Mouse (Mus musculus) stomach, postnatal 0 days (tissue): ENCODE measurements around the gene Muc16. TPM values are rescaled to one million over a fixed set of nuclear protein-coding genes. Genes with fewer than 3 reads are reported as not detected.

ENCODE experiments used
- ATAC-seq: fragments of 200-750 bp; cut with Nextera tagmentation; 2 replicates; pipeline ENCODE4 v1.8.0; 2017; ENCODE audit not compliant: low FRiP score, low TSS enrichment
- DNase-seq: peaks from one replicate; pipeline ENCODE4 v3.0.0-alpha.2; 2016; ENCODE audit warnings: low spot score
- H3K27ac ChIP-seq: fragments of 300-500 bp; sonication (generic); replicated peaks from 2 replicates; pipeline ENCODE4 v1.5.1; 2014; ENCODE audit warnings: mild to moderate bottlenecking, control low read depth
- H3K27me3 ChIP-seq: fragments of 300-500 bp; sonication (generic); 2 replicates; pipeline ENCODE4 v1.6.1; 2014; ENCODE audit warnings: low read length; ENCODE audit not compliant: control insufficient read depth, insufficient read depth
- H3K36me3 ChIP-seq: fragments of 300-500 bp; sonication (generic); 2 replicates; pipeline ENCODE4 v1.6.1; 2014; ENCODE audit warnings: low read length, mixed read lengths; ENCODE audit not compliant: control insufficient read depth, insufficient read depth
- H3K4me1 ChIP-seq: fragments of 300-500 bp; sonication (generic); replicated peaks from 2 replicates; pipeline ENCODE4 v1.6.1; 2014; ENCODE audit warnings: antibody characterized with exemption; ENCODE audit not compliant: control insufficient read depth, insufficient read depth
- H3K4me2 ChIP-seq: fragments of 300-500 bp; sonication (generic); replicated peaks from 2 replicates; pipeline ENCODE4 v1.6.1; 2014; ENCODE audit warnings: low read depth, mild to moderate bottlenecking, control low read depth, moderate library complexity
- H3K4me3 ChIP-seq: fragments of 300-500 bp; sonication (generic); 2 replicates; pipeline ENCODE4 v1.5.1; 2014; ENCODE audit warnings: low read depth, low read length, control low read depth
- H3K9ac ChIP-seq: fragments of 300-500 bp; sonication (generic); 2 replicates; pipeline ENCODE4 v1.6.1; 2014; ENCODE audit warnings: mild to moderate bottlenecking, low read length, control low read depth, mixed read lengths
- H3K9me3 ChIP-seq: fragments of 300-500 bp; sonication (generic); 2 replicates; pipeline ENCODE4 v1.6.1; 2016; ENCODE audit warnings: low read length; ENCODE audit not compliant: control insufficient read depth
- CTCF ChIP-seq: IDR thresholded peaks from 2 replicates; pipeline ENCODE4 v1.5.1; 2016; ENCODE audit warnings: antibody characterized with exemption, low read depth, mild to moderate bottlenecking, moderate library complexity
- EP300 ChIP-seq: optimal IDR thresholded peaks from 2 replicates; pipeline ENCODE3; 2016; ENCODE audit warnings: antibody characterized with exemption
- WGBS: fragments of 180-500 bp; shearing (Covaris S2); extraction: QIAGEN DNeasy Blood & Tissue Kit; methylation state at CpG from one replicate; pipeline ENCODE4 v1.1.7; 2014; 5-methylcytosine and 5-hydroxymethylcytosine counted together
- polyA plus RNA-seq: library from polyadenylated mRNA; unstranded; fragments of >200 nt; fragmentation: Nextera tagmentation; extraction: Ambion mirVana; gene quantifications from 2 replicates; pipeline ENCODE4 v1.2.1, GENCODE M21; 2015

Gene Muc16
- 2.5 TPM in 2 replicates for polyA plus RNA-seq

- Histone ChIP-seq H3K9ac (no peak within 1 kb of the TSS), H3K4me1 (no peaks in the 10 kb centered on the region), H3K4me2 (no peak within 1 kb of the TSS), H3K9me3 (no peaks in the 10 kb centered on the region), H3K36me3 (no peaks in the 10 kb centered on the region), H3K27me3 (no peaks in the 10 kb centered on the region), H3K4me3 (no peak within 1 kb of the TSS), H3K27ac (no peak within 1 kb of the TSS)
- ATAC-seq, result peak; percentile 60; the same call in 1 of the 2 replicates
- DNase-seq, result no peak
- WGBS, result 74% methylated on average over 4 of the region's 4 CpGs
- TF ChIP-seq CTCF, result no peak
These were observed at the start of gene Muc16 for GRCm38 (mm10) chr9:18674480-18675154. TSS of gene Muc16 (minus strand) at chr9:18674530.

GRCm38 (mm10) chr9:18722712-18723099 is 48.4 kb upstream of the Muc16 start:
- H3K4me1 ChIP-seq, result no peaks in the 10 kb centered on the region
- TF ChIP-seq CTCF (no peak), EP300 (no peak)
- no peaks in the 10 kb centered on the region for H3K27me3 ChIP-seq
- no peak overlapping the region for H3K4me3 ChIP-seq
- H3K27ac ChIP-seq, result no peak overlapping the region
- H3K4me2 ChIP-seq, result no peak overlapping the region
- H3K9ac ChIP-seq, result no peak overlapping the region
- no peaks in the 10 kb centered on the region for H3K36me3 ChIP-seq
- ATAC-seq (no peak), DNase-seq (no peak)
- 33% methylated on average over 4 of the region's 4 CpGs for WGBS
- H3K9me3 ChIP-seq, result no peaks in the 10 kb centered on the region

DNA sequence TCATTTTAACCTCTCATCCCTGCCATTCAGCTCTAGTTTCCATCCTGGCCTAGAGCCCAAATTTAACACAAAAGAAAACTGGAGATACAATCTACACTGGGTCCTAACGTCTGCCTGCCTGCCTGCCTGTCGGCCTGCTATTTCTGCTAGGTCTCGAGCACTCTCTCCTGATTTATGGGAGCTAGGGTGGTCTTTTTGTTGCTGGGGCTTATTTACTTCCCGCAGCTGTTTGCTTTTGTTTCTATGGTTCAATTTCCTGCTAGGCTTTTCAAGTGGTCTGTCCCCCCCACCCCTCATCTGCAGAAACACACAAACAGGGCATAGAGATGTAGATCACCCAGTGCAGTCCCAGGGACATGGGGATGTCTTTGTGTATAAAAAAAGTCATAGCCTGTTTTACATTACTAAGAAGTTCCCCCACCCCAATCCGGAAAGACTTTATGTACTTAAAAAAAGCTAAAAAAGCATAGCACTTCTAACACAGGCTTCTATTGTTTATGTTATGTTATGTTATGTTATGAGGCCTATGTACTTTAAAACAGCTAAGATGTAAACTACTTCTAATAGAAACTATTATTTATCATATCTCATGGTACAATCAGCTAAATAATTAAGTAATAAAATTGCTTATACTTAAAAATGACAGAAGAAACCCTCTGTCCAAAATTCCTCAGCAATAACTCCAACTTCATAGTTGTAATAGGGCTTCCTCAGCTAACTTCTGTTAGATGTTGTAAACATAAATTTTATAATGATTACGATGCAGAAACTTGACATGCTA is 47.8 kb upstream of the Muc16 start:
- no peak for TF ChIP-seq EP300
- no peak for TF ChIP-seq CTCF
- H3K4me1 ChIP-seq, result no peaks in the 10 kb centered on the region
- no peaks in the 10 kb centered on the region for H3K27me3 ChIP-seq
- no peak overlapping the region for H3K27ac ChIP-seq
- no peak overlapping the region for H3K9ac ChIP-seq
- DNase-seq (no peak), ATAC-seq (no peak)
- WGBS, result 24% methylated on average over 6 of the region's 6 CpGs
- no peaks in the 10 kb centered on the region for H3K36me3 ChIP-seq
- no peak overlapping the region for H3K4me3 ChIP-seq
- H3K4me2 ChIP-seq, result no peak overlapping the region
- H3K9me3 ChIP-seq, result no peaks in the 10 kb centered on the region

DNA sequence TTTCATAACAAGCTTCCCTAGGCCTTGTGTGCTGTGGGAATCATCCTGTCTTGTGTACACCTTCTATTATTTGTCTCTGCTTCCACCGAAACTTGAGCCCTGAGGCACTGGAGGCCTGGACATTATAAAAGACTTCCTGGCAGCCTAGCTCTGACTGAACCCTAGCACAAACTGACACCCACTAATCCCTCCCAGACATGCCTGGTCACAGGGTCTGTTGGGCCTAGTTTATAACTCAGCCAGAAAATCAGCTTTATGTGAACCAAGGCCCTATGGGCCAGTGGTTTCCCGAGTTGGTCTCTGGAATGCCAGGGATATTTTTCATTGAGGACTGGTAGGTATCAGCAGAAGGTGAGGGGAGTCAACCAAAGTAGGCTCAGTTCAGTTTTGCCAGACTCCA is 46.7 kb upstream of the Muc16 start:
- ATAC-seq (no peak), DNase-seq (no peak)
- Histone ChIP-seq H3K9ac (no peak overlapping the region), H3K4me1 (no peaks in the 10 kb centered on the region), H3K36me3 (no peaks in the 10 kb centered on the region), H3K27me3 (no peaks in the 10 kb centered on the region), H3K27ac (no peak overlapping the region), H3K9me3 (no peaks in the 10 kb centered on the region), H3K4me2 (no peak overlapping the region), H3K4me3 (no peak overlapping the region)
- WGBS, result 29% methylated on average over 2 of the region's 2 CpGs
- TF ChIP-seq EP300 (no peak), CTCF (no peak)

DNA sequence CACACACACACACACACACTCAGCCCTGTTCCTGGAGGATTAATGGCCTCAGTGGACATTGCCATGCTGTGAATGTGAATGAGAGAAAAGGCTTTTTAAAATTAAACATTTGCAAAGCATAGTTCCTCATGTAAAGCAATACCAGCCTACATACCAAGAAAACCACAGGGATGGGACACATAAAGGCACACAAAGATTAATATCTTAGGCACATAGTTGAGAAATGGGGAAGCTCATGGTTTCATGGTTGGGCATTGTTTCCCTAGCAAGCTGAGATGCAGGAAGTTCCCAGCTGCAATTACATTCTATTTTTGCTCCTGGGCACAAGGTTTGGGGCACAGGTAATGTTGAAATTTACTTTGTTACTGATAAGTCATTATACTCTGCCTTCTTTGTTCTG is 31.3 kb upstream of the Muc16 start:
- Histone ChIP-seq H3K4me2 (no peak overlapping the region), H3K27me3 (no peaks in the 10 kb centered on the region), H3K27ac (no peak overlapping the region), H3K36me3 (no peaks in the 10 kb centered on the region), H3K9me3 (no peaks in the 10 kb centered on the region), H3K4me3 (no peak overlapping the region), H3K4me1 (no peaks in the 10 kb centered on the region), H3K9ac (no peak overlapping the region)
- DNase-seq (no peak), ATAC-seq (no peak)
- no peak for TF ChIP-seq CTCF
- TF ChIP-seq EP300, result no peak

GRCm38 (mm10) chr9:18598366-18598765 is 76.0 kb downstream of the Muc16 start:
- Histone ChIP-seq H3K4me3 (no peak overlapping the region), H3K27me3 (no peaks in the 10 kb centered on the region), H3K4me2 (no peak overlapping the region), H3K9me3 (no peaks in the 10 kb centered on the region), H3K4me1 (no peaks in the 10 kb centered on the region), H3K27ac (no peak overlapping the region), H3K9ac (no peak overlapping the region), H3K36me3 (no peaks in the 10 kb centered on the region)
- 73% methylated on average over 2 of the region's 2 CpGs for WGBS
- TF ChIP-seq EP300 (no peak), CTCF (no peak)
- DNase-seq, result no peak
- no peak for ATAC-seq
